Mouse (Mus musculus) frontal cortex, postnatal 10 days (tissue): ENCODE results near the gene Lmtk3.
A peak's percentile ranks its signal among the peaks of the same experiment; 100 is the strongest.

Experiments used
- DNase-seq, 2 experiments: peaks; one replicate each; pipeline ENCODE4 v3.0.0; 2022; ENCODE audit warnings: low spot score in 2 of 2, mixed read lengths in 1 of 2

Gene Lmtk3

GRCm38 (mm10) chr7:45783511-45784091 is at the start of gene Lmtk3:
Lmtk3 (plus strand) TSS chr7:45783738.
- peak; percentile 72 to 81 for DNase-seq

GRCm38 (mm10) chr7:45739162-45739763 is 44.3 kb upstream of the Lmtk3 start:
- DNase-seq, result peak in 1 of 2 experiments; percentile 79

GRCm38 (mm10) chr7:45739820-45740219 is 43.7 kb upstream of the Lmtk3 start:
- no peak for DNase-seq

DNA sequence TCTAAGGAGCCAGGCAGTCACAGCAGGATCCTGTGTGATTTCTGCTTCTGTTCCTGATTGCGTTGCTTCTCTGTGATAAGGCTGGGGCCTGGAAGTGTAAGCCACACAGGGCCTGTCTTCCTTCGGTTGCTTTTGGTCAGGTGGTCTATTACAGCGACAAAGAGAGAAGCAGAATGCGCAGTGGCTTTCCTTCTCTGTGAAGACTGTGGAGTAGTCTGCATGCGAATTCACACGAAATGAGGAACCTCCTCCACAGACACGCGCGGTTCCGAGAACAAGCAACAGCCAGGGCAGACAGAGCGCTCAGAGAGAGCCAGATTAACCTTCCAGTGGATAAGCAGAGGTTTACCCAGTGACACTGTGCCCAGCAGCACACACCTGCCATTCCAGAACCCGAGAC is 42.2 kb upstream of the Lmtk3 start:
- no peak for DNase-seq

DNA sequence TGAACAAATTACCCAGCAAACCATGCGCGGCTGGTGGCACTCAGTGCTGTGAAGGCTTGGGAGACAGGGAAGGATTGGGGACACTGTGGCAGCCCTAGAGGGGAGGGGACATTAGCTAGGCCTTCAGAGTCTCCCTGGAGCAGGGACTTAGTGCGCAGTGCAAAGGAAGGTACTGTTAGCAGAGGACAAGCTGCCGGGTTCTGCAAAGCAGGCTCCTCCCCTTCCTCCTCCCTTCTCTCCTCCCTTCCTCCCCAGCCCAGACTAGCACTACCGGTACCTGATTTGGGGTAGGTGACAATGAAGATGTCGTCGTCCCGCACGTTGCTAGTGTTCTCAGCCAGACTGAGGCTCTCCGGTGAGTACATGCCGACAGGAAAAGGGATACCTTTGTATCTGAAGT is 41.8 kb upstream of the Lmtk3 start:
- no peak for DNase-seq

DNA sequence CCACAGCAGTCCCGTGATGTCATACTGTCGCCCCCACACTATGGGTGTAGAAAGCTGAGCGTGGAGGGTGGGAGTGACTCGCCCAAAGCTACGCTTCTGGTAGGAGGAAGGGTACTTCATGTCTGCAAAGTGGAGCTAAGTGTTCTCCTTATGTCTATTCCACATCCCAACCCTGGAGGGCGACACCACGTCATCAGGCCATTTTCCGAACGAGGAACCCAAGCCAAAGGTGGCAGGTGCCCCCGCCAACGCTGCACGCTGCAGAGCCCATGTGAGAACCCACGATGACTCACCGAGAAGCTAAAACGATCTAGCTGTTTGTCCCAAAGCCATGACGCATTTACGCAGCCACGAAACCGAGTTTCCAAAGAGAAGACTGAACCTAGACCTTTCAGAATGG is 41.2 kb upstream of the Lmtk3 start:
- DNase-seq, result peak; percentile 52 to 67

- peak; percentile 65 to 67 for DNase-seq
Observed at GRCm38 (mm10) chr7:45744387-45744786, 39.2 kb upstream of the Lmtk3 start.

- no peak for DNase-seq
Observed at GRCm38 (mm10) chr7:45746518-45746917, 37.0 kb upstream of the Lmtk3 start.

DNA sequence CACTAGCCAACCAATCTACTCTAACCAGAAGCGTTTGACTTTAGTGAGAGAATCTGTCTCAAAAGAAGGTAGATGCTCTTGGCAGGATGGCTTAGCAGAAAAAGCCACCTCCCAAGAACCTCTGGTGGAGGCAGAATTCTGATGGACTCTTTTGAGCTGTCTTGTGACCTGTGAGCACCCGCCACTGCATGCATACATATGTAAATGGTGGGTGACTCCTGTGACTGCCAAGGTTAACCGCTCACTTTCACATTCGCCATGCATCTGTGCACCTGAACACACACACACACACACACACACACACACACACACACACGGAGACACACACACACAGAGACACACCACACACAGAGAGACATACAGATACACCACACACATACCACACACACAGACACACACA is 36.1 kb upstream of the Lmtk3 start:
- no peak for DNase-seq

DNA sequence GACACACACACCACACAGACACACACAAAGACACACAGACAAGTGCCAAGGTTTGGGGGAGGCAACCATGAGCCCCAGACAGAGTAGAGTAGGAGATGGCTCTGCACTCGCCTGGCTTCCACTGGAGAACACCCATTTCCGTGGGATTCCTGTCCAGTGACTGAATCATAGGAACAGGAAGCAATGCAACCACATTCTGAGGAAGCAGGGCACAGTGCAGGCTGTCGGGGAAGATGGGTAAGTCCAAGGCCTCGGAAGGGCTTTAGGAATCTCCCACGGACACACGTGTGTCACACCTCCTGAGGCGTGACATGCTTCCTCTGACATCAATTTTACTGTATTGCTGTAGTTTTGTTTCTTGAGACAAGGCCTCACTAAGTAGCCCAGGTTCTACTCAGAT is 35.4 kb upstream of the Lmtk3 start:
- no peak for DNase-seq

GRCm38 (mm10) chr7:45749401-45749800 is 34.1 kb upstream of the Lmtk3 start:
- no peak for DNase-seq

DNA sequence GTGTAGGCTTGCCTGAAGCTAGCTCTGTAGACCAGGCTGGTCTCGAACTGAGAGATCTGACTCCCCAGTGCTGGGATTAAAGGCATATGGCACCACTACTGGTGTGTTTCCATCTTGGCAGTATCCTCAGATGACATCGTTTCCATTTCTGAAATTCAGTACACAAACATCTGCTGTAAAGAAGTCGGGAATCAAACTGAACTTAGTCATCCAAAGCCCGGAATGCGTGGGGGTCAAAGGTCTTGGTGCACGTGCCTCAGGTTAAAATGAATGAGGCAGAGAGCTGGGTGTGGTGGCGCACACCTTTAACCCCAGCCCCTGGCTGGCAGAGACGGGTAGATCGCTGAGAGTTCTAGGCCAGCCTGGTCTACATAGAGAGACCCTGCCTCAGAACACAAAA is 33.4 kb upstream of the Lmtk3 start:
- no peak for DNase-seq

DNA sequence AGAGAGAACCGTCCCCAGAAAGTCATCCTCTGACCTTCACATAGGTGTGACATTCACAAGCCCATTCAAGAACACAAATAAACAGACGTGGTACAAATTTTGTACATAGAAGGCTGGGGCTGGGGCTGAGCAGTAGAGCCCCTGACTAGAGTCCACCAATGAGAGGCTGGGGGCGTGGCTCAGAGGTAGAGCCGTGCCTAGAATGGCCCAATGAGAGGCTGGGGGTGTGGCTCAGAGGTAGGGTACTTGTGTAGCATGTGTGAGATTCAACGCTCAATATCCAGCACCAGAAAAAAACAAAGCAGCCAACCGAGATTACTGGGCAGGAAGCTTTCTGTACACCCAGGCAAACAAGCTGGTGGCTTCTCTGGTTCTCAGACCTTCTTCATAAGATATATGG is 27.8 kb upstream of the Lmtk3 start:
- no peak for DNase-seq

GRCm38 (mm10) chr7:45759400-45759799 is 24.1 kb upstream of the Lmtk3 start:
- no peak for DNase-seq

DNA sequence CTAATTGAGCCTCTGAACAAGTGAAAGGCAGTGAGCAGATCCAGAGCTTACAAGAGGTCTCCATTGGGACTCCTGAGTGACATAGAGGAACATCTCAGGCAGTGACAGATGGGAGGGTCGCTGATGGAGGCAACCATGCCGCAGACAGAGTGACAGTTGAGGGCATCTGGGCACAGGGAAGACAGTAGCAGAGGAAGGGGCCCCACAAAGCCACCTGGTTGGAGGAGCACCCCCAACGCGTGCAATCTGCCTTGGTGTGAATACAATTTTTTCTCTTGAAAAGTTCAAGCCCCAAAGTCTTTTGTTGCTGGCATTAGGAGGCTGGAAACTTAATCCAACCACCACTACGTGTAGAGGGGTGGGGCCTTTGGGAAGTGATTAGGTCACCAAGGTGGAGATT is 23.4 kb upstream of the Lmtk3 start:
- no peak for DNase-seq

- no peak for DNase-seq
Observed at GRCm38 (mm10) chr7:45765995-45766394, 17.5 kb upstream of the Lmtk3 start.

DNA sequence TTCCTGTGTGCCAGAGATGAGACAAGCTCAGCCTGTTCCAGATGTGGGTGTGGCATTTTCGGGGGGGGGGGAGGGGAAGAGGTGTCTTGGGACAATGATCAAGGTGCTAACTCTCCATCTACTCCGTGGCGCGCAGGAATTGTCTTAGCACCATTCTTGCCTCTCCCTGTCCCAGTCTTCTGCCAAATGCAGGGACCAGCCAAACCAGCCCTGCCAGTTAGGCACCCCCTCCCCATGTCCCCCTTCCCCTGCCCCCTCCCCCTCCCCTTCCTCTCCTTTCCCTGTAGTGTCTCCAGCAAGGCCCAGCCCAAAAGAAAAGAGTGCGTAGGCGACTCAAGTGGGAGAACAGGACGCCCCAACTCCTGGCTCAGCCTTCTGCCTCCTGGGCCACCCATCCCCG is 16.8 kb upstream of the Lmtk3 start:
- DNase-seq, result no peak

DNA sequence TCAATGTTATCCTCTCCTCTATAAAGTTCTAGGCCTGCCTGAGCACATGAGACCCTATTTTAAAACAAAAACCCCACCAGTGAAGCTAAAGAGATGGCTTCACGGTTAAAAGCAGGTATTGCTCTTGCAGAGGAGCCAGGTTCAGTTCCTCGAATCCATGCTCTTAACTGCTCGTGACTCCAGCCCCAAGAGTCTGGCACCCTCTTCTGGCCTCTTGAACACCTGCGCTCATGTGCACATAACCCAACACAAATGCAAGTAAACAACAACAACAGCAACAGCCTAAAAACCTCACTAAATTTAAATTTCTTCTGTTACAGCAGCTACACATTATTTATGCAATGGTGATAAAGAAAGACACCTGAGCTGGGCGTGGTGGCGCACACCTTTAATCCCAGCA is 16.0 kb upstream of the Lmtk3 start:
- no peak for DNase-seq

GRCm38 (mm10) chr7:45770427-45771082 is 13.0 kb upstream of the Lmtk3 start:
- DNase-seq, result no peak

GRCm38 (mm10) chr7:45771101-45771500 is 12.4 kb upstream of the Lmtk3 start:
- DNase-seq, result no peak

- no peak for DNase-seq
Observed at GRCm38 (mm10) chr7:45775237-45775636, 8.3 kb upstream of the Lmtk3 start.

DNA sequence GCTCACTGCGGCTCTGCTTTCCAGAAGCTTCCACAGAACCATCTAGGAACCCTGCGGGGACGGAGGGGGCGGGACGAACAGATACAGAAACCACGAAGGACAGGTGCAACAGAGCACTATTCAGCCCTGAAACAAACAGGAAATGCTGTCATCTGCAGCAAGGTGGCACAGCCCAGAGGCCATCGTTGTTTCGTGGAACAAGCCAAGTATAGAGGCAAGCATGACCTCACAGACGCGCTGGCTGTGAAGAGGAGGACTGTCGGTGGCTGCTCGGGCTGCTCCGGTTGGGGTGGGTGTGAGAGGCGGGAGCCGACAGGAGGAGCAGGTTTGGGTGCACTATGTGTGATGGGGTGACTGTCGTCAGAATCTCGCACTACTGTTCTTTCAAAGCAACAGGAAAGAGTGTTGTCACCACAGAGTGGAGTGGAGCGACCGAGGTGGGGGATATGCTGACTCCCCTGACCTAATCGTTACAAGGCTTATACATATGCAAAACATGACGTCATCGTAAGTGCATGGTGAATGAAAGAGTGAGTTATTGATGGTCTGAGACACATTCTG is 4.4 kb upstream of the Lmtk3 start:
- no peak for DNase-seq

DNA sequence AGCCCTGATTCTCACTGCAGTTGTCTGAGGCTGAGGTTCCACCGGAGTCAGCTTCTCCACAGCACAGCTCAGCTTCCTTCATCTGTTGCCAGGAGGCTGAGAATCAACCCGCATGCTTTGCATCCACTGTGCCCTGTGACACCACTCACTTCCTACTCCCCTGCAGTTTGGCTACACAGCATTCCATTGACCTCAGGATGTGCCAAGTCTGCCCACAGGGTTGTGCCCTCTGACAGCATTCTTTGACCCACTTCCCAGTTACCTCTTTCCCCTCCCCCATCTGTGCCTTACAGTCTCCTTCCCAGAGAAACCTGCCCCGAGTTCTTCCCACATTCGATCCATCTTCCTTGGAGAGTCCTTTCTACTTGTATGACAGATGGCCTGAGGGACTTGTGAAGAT is 1.3 kb upstream of the Lmtk3 start:
- DNase-seq, result no peak
